Mouse (Mus musculus): ENCODE measurements around the gene Pex7.

DNA sequence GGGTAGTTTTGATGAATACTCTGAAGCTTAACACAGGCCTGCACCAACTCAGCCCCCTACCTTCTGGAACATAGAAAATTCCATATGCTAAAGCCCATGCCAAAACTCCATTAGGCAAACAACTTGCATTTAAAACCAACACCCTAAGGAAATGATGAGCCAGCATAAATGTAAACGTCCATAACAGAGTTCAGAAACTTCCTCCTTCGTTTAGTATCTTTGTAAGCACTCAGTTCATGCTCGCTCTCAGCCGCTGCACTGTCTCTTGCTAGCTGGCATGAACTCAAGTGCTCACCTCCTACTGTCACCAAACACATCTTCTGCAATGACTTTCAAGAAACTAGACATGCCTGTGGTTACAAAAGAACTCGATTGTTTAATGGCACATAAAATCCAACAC, 32.1 kb downstream of the Pex7 start:
- TF ChIP-seq POLR2A (IDR thresholded peaks at IDR 0.05; ENCODE audit: extremely low read depth, insufficient read depth, low read length) (no peak), CTCF (IDR thresholded peaks at IDR 0.05; ENCODE audit: extremely low read depth, insufficient read depth, low read length) (no peak)

Measured in cortical plate, adult 2 months (tissue).